Mouse (Mus musculus) spleen, adult 10 weeks (tissue): ENCODE data around the gene Lmo7. TPM values are rescaled to one million over a fixed set of nuclear protein-coding genes. Genes with fewer than 3 reads are reported as not detected.

Experiments used
- polyA plus RNA-seq: library from polyadenylated mRNA; stranded (reverse); fragments of 350-450 nt; fragmentation: Illumina TruSeq; extraction: RNeasy Lipid Tissue Mini Kit (QIAGEN cat#74804); gene quantifications from one replicate; pipeline ENCODE4 v1.2.3, GENCODE M21; 2015; ENCODE audit warnings: low replicate concordance; ENCODE audit not compliant: insufficient read depth

Lmo7 gene
- 3.5 TPM for polyA plus RNA-seq

GRCm38 (mm10) chr14:101729237-101729971 is at the start of gene Lmo7, which contains the start of gene Gm9922:
Lmo7 (plus strand) TSS chr14:101729957.
Gm9922 (minus strand) TSS chr14:101729814.

Other genes starting within 250 kb of the Lmo7 start
- gene Tbc1d4, start 120.8 kb upstream of the Lmo7 start, polyA plus RNA-seq: 62.0 TPM
- 72.4 TPM for gene Commd6, start 89.3 kb upstream of the Lmo7 start, polyA plus RNA-seq
- gene Uchl3, start 76.0 kb upstream of the Lmo7 start, polyA plus RNA-seq: 104 TPM
- not detected for gene Gm9922, start 143 bp upstream of the Lmo7 start, polyA plus RNA-seq